Mouse (Mus musculus): ENCODE measurements around the gene Guca2b. TPM values are rescaled to one million over a fixed set of nuclear protein-coding genes. Genes with fewer than 3 reads are reported as not detected.
A peak's percentile ranks its signal among the peaks of the same experiment; 100 is the strongest.

Guca2b gene
- total and polyA plus RNA-seq, 3 experiments = 0.33 TPM; not detected in 2

DNA sequence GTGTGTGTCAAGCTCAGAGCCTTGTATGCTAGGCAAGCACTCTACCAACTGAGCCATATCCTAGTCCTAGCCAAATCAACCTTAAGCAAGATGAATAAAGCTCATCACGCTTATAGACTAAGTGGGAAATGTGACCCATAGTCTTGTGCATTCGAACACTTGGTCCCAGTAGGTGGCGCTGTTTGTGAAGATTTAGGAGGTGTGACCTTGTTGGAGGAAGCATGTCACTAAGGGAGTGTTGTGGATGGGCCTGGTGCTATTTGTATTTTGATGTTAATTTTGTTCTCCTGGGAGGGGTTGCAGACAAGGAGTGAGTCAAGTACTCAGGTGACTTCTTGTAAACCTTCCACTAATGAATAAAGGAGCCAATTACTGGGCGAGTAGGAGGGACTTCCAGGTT lies 16.1 kb downstream of the Guca2b start:
- DNase-seq (ENCODE audit: low spot score) (no peak), ATAC-seq (ENCODE audit: extremely low read depth, insufficient number of reproducible peaks, low FRiP score, poor library complexity, severe bottlenecking) (no peak)
- H3K4me1 ChIP-seq (ENCODE audit: insufficient read depth, low read depth, low read length) = no peaks in the 10 kb centered on the region
- no peak for TF ChIP-seq CTCF (IDR thresholded peaks at IDR 0.05; ENCODE audit: low read depth, low read length)
- TF ChIP-seq TAL1 (conservative IDR thresholded peaks at IDR 0.05; ENCODE audit: low read depth, low read length) = no peak
- no peak for TF ChIP-seq GATA1 (IDR thresholded peaks at IDR 0.05; ENCODE audit: borderline replicate concordance, low read length)
- TF ChIP-seq GATA2 (IDR thresholded peaks at IDR 0.05; ENCODE audit: borderline replicate concordance, low read depth, low read length) = no peak
- no peak for TF ChIP-seq POLR2AphosphoS5 (IDR thresholded peaks at IDR 0.05; ENCODE audit: insufficient replicate concordance, low read depth, low read length)
- H3K4me3 ChIP-seq (ENCODE audit: low read depth, low read length) = no peak overlapping the region
- no peaks in the 10 kb centered on the region for H3K36me3 ChIP-seq (replicated peaks)
- peaks cover 8% of the 10 kb centered on the region; the same call in 1 of the 2 replicates for H3K27me3 ChIP-seq (ENCODE audit: insufficient read depth, low read length)
- peaks cover 8% of the 10 kb centered on the region for H3K9me3 ChIP-seq (replicated peaks)

DNA sequence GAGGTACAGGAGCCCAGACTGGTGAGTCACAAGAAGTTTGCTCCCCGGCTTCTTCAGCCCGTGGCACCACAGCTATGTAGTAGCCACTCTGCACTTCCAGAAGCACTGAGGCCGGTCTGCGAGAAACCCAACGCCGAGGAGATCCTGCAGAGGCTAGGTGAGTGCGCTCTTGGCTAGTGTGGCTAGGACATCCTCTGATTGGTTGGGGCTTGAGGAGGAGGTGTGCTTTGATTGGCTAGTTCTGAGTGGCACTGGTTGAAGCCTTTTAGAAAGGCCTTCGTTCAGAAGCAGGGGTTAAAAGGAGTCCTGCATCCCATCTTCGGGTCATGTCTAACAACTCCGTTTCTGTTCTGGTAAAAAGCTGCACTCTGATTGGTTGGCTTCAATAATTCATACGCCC lies 20.1 kb downstream of the Guca2b start:
- no peak overlapping the region for H3K4me3 ChIP-seq (ENCODE audit: low read depth, low read length)
- TF ChIP-seq TAL1 (conservative IDR thresholded peaks at IDR 0.05; ENCODE audit: low read depth, low read length) (no peak), GATA1 (IDR thresholded peaks at IDR 0.05; ENCODE audit: borderline replicate concordance, low read length) (no peak), GATA2 (IDR thresholded peaks at IDR 0.05; ENCODE audit: borderline replicate concordance, low read depth, low read length) (no peak), CTCF (IDR thresholded peaks at IDR 0.05; ENCODE audit: low read depth, low read length) (no peak), POLR2AphosphoS5 (IDR thresholded peaks at IDR 0.05; ENCODE audit: insufficient replicate concordance, low read depth, low read length) (no peak)
- peaks cover 4% of the 10 kb centered on the region for H3K36me3 ChIP-seq (replicated peaks)
- H3K27me3 ChIP-seq (ENCODE audit: insufficient read depth, low read length) = peaks cover 8% of the 10 kb centered on the region; the same call in 1 of the 2 replicates
- DNase-seq (ENCODE audit: low spot score) (no peak), ATAC-seq (ENCODE audit: extremely low read depth, insufficient number of reproducible peaks, low FRiP score, poor library complexity, severe bottlenecking) (no peak)
- H3K9me3 ChIP-seq (replicated peaks) = peaks cover 8% of the 10 kb centered on the region
- H3K4me1 ChIP-seq (ENCODE audit: insufficient read depth, low read depth, low read length) = peaks cover 14% of the 10 kb centered on the region

DNA sequence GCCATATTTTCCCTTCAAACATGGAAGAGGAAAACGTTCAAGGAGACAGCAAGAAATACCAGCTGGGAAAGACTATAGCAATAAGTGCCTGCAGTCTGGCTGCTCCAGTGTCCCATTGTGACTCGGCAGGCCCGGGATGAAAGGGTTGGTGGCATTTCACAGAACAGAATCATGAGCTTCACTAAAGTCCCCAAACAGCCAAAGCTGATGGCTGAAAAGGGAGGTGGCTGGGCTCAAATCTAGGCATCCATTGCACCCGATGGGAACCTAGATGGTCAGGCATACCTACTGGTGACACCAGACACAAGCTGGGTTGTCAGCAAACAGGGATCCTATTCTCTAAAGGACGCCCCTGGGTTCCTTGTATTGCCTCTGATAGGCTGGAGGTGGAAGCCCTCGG lies 20.8 kb downstream of the Guca2b start:
- H3K4me3 ChIP-seq (ENCODE audit: low read depth, low read length) = no peak overlapping the region
- TF ChIP-seq TAL1 (conservative IDR thresholded peaks at IDR 0.05; ENCODE audit: low read depth, low read length) (no peak), POLR2AphosphoS5 (IDR thresholded peaks at IDR 0.05; ENCODE audit: insufficient replicate concordance, low read depth, low read length) (no peak), GATA1 (IDR thresholded peaks at IDR 0.05; ENCODE audit: borderline replicate concordance, low read length) (no peak), CTCF (IDR thresholded peaks at IDR 0.05; ENCODE audit: low read depth, low read length) (no peak), GATA2 (IDR thresholded peaks at IDR 0.05; ENCODE audit: borderline replicate concordance, low read depth, low read length) (no peak)
- H3K4me1 ChIP-seq (ENCODE audit: insufficient read depth, low read depth, low read length) = peaks cover 19% of the 10 kb centered on the region
- no peak for DNase-seq (ENCODE audit: low spot score)
- H3K36me3 ChIP-seq (replicated peaks) = peaks cover 11% of the 10 kb centered on the region
- peaks cover 8% of the 10 kb centered on the region; the same call in 1 of the 2 replicates for H3K27me3 ChIP-seq (ENCODE audit: insufficient read depth, low read length)
- no peak for ATAC-seq (ENCODE audit: extremely low read depth, insufficient number of reproducible peaks, low FRiP score, poor library complexity, severe bottlenecking)
- peaks cover 6% of the 10 kb centered on the region for H3K9me3 ChIP-seq (replicated peaks)

GRCm38 (mm10) chr4:119637176-119637845 lies 21.4 kb downstream of the Guca2b start, which contains the start of gene Guca2a:
Gene Guca2a, plus strand, starts transcription at chr4:119637704.
- Histone ChIP-seq H3K27me3 (ENCODE audit: insufficient read depth, low read length) (peaks cover 8% of the 10 kb centered on the region; the same call in 1 of the 2 replicates), H3K36me3 (replicated peaks) (peaks cover 18% of the 10 kb centered on the region), H3K4me1 (ENCODE audit: insufficient read depth, low read depth, low read length) (peaks cover 19% of the 10 kb centered on the region), H3K9me3 (replicated peaks) (no peaks in the 10 kb centered on the region), H3K4me3 (ENCODE audit: low read depth, low read length) (no peak within 1 kb of the TSS)
- TF ChIP-seq CTCF (IDR thresholded peaks at IDR 0.05; ENCODE audit: low read depth, low read length) = no peak
- no peak for TF ChIP-seq GATA1 (IDR thresholded peaks at IDR 0.05; ENCODE audit: borderline replicate concordance, low read length)
- no peak for TF ChIP-seq POLR2AphosphoS5 (IDR thresholded peaks at IDR 0.05; ENCODE audit: insufficient replicate concordance, low read depth, low read length)
- TF ChIP-seq GATA2 (IDR thresholded peaks at IDR 0.05; ENCODE audit: borderline replicate concordance, low read depth, low read length) = no peak
- no peak for TF ChIP-seq TAL1 (conservative IDR thresholded peaks at IDR 0.05; ENCODE audit: low read depth, low read length)
- ATAC-seq (ENCODE audit: extremely low read depth, insufficient number of reproducible peaks, low FRiP score, poor library complexity, severe bottlenecking) (peak; percentile 37; the same call in 1 of the 2 replicates), DNase-seq (ENCODE audit: low spot score) (no peak)

DNA sequence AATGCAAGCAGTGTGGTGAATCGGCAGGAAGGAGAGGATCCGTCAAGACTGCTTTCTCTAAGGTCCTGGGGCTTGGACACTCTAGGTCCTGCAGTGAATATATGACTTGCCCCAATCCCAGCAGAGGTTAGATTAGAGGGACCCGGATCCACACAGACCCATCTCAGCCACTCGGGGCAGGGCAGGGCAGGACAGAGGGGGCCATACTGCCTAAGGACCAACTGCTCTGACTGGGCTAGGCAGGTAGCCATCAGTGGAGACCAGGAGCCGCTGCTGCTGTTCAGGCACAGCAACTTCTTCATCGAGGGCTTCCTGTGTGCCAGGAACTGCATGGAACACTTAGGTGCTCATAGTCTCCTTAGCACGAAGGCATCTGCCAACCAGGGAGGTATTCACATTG lies 22.0 kb downstream of the Guca2b start:
- peaks cover 24% of the 10 kb centered on the region for H3K36me3 ChIP-seq (replicated peaks)
- H3K27me3 ChIP-seq (ENCODE audit: insufficient read depth, low read length) = peaks cover 8% of the 10 kb centered on the region; the same call in 1 of the 2 replicates
- no peaks in the 10 kb centered on the region for H3K9me3 ChIP-seq (replicated peaks)
- DNase-seq (ENCODE audit: low spot score) (no peak), ATAC-seq (ENCODE audit: extremely low read depth, insufficient number of reproducible peaks, low FRiP score, poor library complexity, severe bottlenecking) (no peak)
- TF ChIP-seq TAL1 (conservative IDR thresholded peaks at IDR 0.05; ENCODE audit: low read depth, low read length) (no peak), POLR2AphosphoS5 (IDR thresholded peaks at IDR 0.05; ENCODE audit: insufficient replicate concordance, low read depth, low read length) (no peak), GATA1 (IDR thresholded peaks at IDR 0.05; ENCODE audit: borderline replicate concordance, low read length) (no peak)
- H3K4me3 ChIP-seq (ENCODE audit: low read depth, low read length) = no peak overlapping the region
- H3K4me1 ChIP-seq (ENCODE audit: insufficient read depth, low read depth, low read length) = peaks cover 19% of the 10 kb centered on the region

DNA sequence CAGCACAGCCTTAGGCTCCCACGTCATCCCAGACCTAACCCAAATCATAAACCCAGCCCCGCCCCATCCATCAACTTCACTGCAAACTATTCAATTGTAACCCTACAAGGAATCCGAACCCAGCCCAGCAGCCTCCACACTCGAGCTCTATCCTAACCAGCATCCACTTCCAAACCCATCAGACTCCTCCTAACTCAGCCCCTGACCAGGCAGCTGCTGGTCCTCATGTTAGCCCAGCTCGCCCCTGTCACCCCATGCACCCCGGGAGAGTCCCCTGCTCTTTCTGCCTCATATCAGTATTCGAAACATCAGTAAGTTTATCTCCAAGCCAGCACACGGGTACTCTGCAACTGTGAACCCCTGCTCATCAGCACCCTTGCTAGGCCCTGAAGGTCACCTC lies 23.1 kb downstream of the Guca2b start:
- H3K27me3 ChIP-seq (ENCODE audit: insufficient read depth, low read length) = peaks cover 8% of the 10 kb centered on the region; the same call in 1 of the 2 replicates
- no peak for DNase-seq (ENCODE audit: low spot score)
- H3K4me3 ChIP-seq (ENCODE audit: low read depth, low read length) = no peak overlapping the region
- H3K9me3 ChIP-seq (replicated peaks) = no peaks in the 10 kb centered on the region
- no peak for TF ChIP-seq GATA1 (IDR thresholded peaks at IDR 0.05; ENCODE audit: borderline replicate concordance, low read length)
- TF ChIP-seq CTCF (IDR thresholded peaks at IDR 0.05; ENCODE audit: low read depth, low read length) = no peak
- no peak for TF ChIP-seq TAL1 (conservative IDR thresholded peaks at IDR 0.05; ENCODE audit: low read depth, low read length)
- no peak for ATAC-seq (ENCODE audit: extremely low read depth, insufficient number of reproducible peaks, low FRiP score, poor library complexity, severe bottlenecking)
- peaks cover 19% of the 10 kb centered on the region for H3K4me1 ChIP-seq (ENCODE audit: insufficient read depth, low read depth, low read length)
- peaks cover 34% of the 10 kb centered on the region for H3K36me3 ChIP-seq (replicated peaks)

Measured in G1E (cell line).